Mouse (Mus musculus) Patski (cell line): ENCODE results near the gene Sele. TPM values are rescaled to one million over a fixed set of nuclear protein-coding genes. Genes with fewer than 3 reads are reported as not detected.
"Not testable (repeated sequence)": the region's sequence is repeated elsewhere in the genome, so short reads cannot be mapped to it uniquely, and the experiment has no call there.

Source experiments
- ATAC-seq: fragments of 100-300 bp; one replicate; pipeline ENCODE4 v1.8.0; 2021
- CTCF ChIA-PET: fragments of 350-600 bp; sonication (Branson Sonifier 250); formaldehyde crosslinking; loops from one replicate; lab custom pipeline; 2022; ENCODE audit warnings: inconsistent platforms; lab: Charles Lee
- POLR2A ChIA-PET: fragments of 350-600 bp; sonication (Branson Sonifier 250); formaldehyde crosslinking; loops from one replicate; lab custom pipeline; 2022; ENCODE audit warnings: antibody characterized with exemption, inconsistent platforms; lab: Charles Lee
- DNase-seq: peaks from one replicate; pipeline ENCODE4 v3.0.0-alpha.2; 2011; ENCODE audit warnings: low read depth, low spot score
- H3K27me3 ChIP-seq: fragments of 371-371 bp; one replicate; pipeline ENCODE4 v1.5.1; 2021
- CTCF ChIP-seq: fragments of 100-300 bp; IDR thresholded peaks from one replicate; pipeline ENCODE4 v1.5.1; 2021
- in situ Hi-C: fragments of 300-500 bp; cut with MboI; formaldehyde crosslinking; loops from 3 replicates; pipeline ENCODE4 v1.11.1; 2018; ENCODE audit warnings: low pct_unique_long_range_greater_than_20kb, mixed read lengths
- polyA plus RNA-seq: library from polyadenylated mRNA; unstranded; gene quantifications from one replicate; pipeline ENCODE4 v1.2.3, GENCODE M21; 2021

Gene Sele
- polyA plus RNA-seq, result not detected

DNA sequence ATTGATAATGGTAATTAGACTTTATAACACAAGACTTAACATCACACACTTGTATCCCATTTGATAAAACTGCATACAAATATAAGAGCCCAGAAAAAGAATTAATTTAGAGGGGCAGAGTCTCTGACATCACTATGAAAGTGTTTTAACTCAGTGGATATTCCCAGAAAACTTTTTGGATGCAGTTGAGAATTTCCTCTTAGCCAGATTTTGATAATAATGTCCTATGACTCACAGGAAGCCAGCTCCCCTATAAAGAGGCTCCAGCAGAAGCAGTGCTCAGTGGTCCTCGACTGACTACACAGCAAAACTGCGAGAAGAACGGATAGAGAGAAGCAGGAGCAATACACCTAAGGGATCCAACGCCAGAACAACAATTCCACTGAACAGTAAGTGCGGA is at the start of gene Sele:
Sele (plus strand) TSS at position 301 of the 400 bp plus-strand sequence.
- H3K27me3 ChIP-seq, result peaks cover 34% of the 10 kb centered on the region
- CTCF ChIA-PET, result no interaction called here
- POLR2A ChIA-PET, result no interaction called here
- TF ChIP-seq CTCF, result no peak
- ATAC-seq (no peak), DNase-seq (no peak)
- in situ Hi-C loops, result no loop called here

DNA sequence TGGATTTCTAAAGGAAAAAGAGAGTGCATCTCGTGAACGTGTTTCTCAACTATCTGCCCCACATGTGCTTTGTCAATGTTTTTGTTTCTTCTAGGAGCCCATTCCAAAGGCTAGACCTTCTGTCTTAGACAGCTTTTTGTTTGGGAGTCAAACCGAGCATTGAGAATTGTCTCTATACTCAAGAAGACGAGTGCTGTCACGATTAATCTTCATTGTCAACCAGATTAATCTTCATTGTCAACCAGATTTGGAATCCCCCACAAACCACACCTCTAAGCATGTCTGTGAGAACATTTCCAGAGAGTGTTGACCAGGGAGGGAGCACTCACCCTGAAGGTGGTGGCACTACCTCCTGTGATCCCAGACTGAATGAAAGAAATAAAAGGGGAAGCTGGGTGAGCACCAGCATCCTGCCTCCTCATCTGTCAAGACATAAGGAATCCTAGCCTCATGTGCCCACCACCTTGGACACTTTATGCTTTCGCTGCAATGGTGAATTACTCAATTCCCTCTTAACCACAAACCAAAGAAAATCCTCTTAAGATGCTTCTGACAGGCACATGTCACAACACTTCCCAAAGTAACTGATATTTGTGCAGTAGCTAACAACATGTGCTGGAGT is 46.1 kb upstream of the Sele start:
- DNase-seq, result no peak
- CTCF ChIA-PET, result no interaction called here
- no peak for ATAC-seq
- in situ Hi-C loops, result no loop called here
- peaks cover 5% of the 10 kb centered on the region for H3K27me3 ChIP-seq
- POLR2A ChIA-PET, result no interaction called here
- TF ChIP-seq CTCF, result no peak

DNA sequence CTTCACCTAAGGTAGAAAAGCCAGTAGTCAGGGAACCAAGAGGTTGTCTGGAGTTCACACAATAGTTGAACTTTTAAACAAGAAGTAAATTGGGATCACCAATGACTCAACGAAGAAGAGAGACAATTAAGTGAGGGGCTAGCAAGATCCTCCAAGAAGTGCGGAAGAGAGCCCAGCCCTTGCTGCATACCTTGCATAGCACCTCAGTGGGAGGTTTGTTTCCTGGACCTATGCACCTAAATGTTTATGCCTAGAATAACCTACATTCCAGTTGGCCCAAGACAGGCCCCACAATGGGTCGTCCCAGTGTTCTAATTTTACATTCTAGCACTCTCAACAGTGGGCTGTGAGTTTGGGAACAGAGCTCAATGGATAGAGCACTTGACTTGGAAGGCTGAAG is 43.7 kb upstream of the Sele start:
- no peak for TF ChIP-seq CTCF
- DNase-seq (no peak), ATAC-seq (no peak)
- H3K27me3 ChIP-seq, result peaks cover 5% of the 10 kb centered on the region
- ChIA-PET CTCF (interaction anchor here (3.5 kb wide), 1 partner anchor 133 kb away, joined by 12 read pairs; no protein-coding TSS in a partner anchor), POLR2A (no interaction called here)
- in situ Hi-C loops, result no loop called here

DNA sequence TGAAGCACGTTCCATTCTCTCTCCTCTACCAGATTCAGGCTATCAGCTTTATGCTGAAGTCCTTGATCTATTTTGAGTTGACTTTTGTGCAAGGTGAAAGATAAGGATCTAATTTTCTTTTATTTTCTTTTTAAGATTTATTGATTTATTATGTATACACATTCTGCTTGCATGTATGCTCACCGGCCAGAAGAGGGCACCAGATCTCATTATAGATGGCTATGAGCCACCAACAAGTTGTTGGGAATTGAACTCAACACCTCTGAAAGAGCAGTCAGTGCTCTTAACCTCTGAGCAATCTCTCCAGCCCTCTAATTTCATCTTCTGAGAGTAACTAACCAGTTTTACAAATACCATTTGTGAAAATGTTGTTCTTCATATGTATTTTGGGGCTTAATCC is 38.8 kb upstream of the Sele start:
- POLR2A ChIA-PET, result no interaction called here
- no peak for DNase-seq
- peak; percentile 81 for TF ChIP-seq CTCF

DNA sequence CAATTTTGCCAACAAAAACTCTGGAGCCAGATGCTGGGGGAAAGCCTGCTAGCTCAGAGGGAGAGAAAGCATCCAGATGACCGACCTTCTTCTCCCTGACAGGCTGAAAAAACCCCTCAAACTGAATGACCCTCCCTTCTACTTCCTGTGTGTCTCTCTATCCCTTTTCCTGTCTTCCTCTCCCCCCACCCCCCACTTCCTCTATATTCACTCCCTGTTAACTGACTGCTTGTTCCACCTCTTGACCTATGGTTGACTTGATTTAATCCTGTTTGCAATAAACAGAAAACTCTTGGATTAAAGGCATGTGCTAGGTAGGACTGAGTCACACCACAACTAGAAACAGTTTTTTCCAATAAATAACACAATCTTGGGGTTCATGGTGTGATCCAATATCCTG is 33.4 kb upstream of the Sele start:
- CTCF ChIA-PET, result no interaction called here
- DNase-seq, result no peak
- POLR2A ChIA-PET, result no interaction called here
- no peak for TF ChIP-seq CTCF
- in situ Hi-C loops, result no loop called here
- no peak for ATAC-seq
- peaks cover 38% of the 10 kb centered on the region for H3K27me3 ChIP-seq

More for the DNA sequence above, 38.8 kb upstream of the Sele start:
- peaks cover 25% of the 10 kb centered on the region for H3K27me3 ChIP-seq
- CTCF ChIA-PET, result interaction anchor here (1.0 to 1.8 kb wide), 3 partner anchors 27 to 129 kb away, joined by 3 to 9 read pairs (median 5); no protein-coding TSS in a partner anchor
- ATAC-seq, result no peak
- in situ Hi-C loops, result no loop called here

DNA sequence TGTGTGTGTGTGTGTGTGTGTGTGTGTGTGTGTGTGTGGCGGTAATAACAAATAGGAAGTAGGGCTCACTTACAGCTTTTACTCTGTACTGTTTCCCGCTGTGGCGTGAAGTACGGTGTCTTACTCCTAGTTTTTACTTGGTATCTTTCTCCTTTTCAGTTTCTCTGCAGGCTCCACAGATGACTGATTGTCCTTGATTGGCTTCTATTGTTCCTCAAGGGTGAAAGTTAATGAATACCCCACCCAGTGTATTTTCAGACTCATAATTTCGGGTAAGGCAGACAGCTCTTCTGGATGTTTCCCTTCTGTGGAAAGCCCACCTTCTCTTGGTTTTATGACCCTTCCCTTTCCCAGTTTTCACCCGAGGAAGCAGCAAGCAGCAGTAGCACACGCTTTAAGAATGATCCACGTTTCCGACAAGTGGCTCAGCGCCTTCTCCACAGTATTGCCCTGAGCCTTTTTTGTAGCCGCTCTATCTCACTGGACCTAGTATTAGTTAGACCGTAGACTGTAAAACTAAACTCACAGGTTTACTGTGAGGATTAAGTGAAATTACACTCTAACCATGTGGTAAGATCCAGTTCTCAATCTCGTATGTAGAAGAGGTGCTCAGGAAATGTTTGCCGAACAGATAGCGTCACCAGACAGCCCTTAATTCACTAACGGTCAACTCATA is 29.7 kb upstream of the Sele start:
- no peak for TF ChIP-seq CTCF
- peaks cover 14% of the 10 kb centered on the region for H3K27me3 ChIP-seq
- POLR2A ChIA-PET, result interaction anchor here (0.7 kb wide), 1 partner anchor 1108 kb away, joined by 3 read pairs; no protein-coding TSS in a partner anchor
- ATAC-seq, result no peak
- no peak for DNase-seq
- CTCF ChIA-PET, result no interaction called here
- in situ Hi-C loops, result no loop called here

DNA sequence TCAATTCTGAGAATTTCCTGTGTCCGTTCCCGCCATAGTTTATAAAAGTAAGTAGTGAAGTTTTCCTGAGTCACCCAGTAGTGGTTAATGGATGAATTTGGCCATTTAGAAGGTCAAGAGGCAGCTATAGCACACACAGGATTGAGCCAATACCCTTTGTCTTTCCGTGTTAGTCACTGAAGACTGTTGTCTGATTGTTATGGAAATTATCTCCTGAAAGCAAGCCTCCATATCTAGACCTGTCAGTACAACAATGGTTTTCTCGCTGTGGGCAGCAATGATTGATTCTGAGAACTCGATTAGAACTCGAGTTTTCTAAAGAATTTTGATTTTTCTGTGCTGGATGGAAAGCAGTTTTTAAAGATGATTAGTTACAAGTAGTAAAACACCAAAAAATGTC is 28.2 kb upstream of the Sele start:
- DNase-seq (no peak), ATAC-seq (no peak)
- in situ Hi-C loops, result no loop called here
- TF ChIP-seq CTCF, result no peak
- peaks cover 12% of the 10 kb centered on the region for H3K27me3 ChIP-seq
- POLR2A ChIA-PET, result no interaction called here
- CTCF ChIA-PET, result no interaction called here

DNA sequence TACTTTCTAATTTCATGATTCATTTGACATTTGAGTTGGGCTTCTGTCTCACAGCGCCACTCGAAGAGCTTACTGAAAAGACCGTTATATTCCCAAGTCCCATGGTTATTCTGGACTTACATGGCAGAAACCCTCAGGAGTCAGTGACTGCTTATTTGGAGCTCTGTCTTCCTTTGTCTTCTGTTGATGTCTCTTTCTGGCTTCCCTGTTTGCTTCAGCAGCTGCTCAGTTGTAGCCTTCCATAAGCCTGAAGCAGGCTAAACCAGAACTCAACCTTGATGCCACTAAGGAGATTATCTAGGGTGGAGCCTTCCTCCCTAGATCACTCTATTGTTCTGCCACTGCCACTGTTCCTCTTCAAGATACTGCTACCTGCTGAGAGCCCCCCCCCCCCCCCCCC is 27.3 kb upstream of the Sele start:
- ATAC-seq, result not testable (repeated sequence)
- CTCF ChIA-PET, result interaction anchor here (1.0 to 1.8 kb wide), 2 partner anchors 14 to 118 kb away, joined by 3 to 4 read pairs; no protein-coding TSS in a partner anchor

DNA sequence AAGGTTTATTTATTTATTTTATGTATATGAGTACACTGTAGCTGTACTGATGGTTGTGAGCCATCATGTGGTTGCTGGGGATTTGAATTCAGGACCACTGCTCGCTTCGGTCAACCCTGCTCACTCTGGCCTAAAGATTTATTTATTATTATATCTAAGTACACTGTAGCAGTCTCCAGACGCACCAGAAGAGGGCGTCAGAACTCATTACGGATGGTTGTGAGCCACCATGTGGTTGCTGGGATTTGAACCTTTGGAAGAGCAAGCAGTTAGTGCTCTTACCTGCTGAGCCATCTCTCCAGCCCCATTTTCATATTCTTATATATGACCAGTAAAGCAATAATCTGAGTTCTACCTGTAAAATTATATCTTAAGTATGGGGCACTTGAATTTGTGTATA is 25.9 kb upstream of the Sele start:
- DNase-seq, POLR2A ChIA-PET, in situ Hi-C loops, ATAC-seq: not testable (repeated sequence)
- CTCF ChIA-PET, result interaction anchor here (1.8 kb wide), 1 partner anchor 13 kb away, joined by 4 read pairs; no protein-coding TSS in a partner anchor
- H3K27me3 ChIP-seq, result peaks cover 10% of the 10 kb centered on the region
- TF ChIP-seq CTCF, result peak; percentile 27

More for the DNA sequence above, 27.3 kb upstream of the Sele start:
- H3K27me3 ChIP-seq, POLR2A ChIA-PET, DNase-seq, in situ Hi-C loops: not testable (repeated sequence)

DNA sequence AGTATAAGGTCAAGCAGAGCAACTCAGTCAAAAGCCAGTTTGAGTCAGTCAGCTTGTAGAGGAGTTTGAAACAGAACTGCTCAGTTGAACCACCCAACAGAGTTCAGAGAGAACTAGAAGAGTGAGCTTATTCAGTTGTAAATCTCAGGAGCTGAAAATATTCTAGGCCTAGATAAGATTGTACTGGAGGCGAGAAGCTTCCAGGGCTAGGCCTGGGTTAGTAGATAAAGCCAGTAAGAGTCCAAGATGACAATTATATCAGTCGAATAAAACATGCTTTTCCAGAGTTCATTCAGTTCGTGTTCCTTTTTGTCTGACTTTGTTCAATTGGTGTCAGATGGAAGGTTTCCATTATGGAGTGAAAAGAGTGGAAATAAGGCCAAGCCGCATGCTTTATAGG is 22.3 kb upstream of the Sele start:
- ChIA-PET CTCF (no interaction called here), POLR2A (no interaction called here)
- DNase-seq, result no peak
- in situ Hi-C loops, result no loop called here
- TF ChIP-seq CTCF, result no peak
- H3K27me3 ChIP-seq, result peaks cover 7% of the 10 kb centered on the region
- no peak for ATAC-seq

DNA sequence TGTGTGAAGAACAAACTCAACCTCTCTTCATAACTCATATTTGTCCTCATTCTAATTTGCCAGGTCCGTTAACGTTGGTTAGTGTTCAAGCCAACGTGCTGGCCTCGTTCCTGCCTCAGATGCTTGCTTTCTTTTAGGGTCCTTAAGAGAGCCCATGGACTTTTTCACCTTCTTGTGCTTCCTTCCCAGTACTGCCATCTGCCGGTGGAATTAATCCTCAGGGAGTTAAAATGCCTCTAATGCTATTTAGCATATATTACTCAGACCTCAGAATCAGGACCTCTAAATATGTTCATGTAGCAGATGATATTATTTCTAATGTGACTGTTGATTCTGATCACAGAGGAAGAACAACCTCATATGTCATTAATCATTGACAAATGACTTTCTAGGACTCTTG is 20.6 kb upstream of the Sele start:
- peak; percentile 17 for TF ChIP-seq CTCF
- CTCF ChIA-PET, result interaction anchor here (1.7 kb wide), 1 partner anchor 111 kb away, joined by 5 read pairs; no protein-coding TSS in a partner anchor
- peaks cover 19% of the 10 kb centered on the region for H3K27me3 ChIP-seq
- no peak for DNase-seq
- no peak for ATAC-seq
- POLR2A ChIA-PET, result no interaction called here
- in situ Hi-C loops, result no loop called here
